Mouse (Mus musculus): Measurements from ENCODE around the gene Qsox1. TPM values are rescaled to one million over a fixed set of nuclear protein-coding genes. Genes with fewer than 3 reads are reported as not detected.
A peak's percentile ranks its signal among the peaks of the same experiment; 100 is the strongest.

The Qsox1 gene
- 31.8 and 40.9 TPM in 2 replicates for polyA plus RNA-seq (2015; fragmentation: Nextera tagmentation; extraction: Ambion mirVana)

DNA sequence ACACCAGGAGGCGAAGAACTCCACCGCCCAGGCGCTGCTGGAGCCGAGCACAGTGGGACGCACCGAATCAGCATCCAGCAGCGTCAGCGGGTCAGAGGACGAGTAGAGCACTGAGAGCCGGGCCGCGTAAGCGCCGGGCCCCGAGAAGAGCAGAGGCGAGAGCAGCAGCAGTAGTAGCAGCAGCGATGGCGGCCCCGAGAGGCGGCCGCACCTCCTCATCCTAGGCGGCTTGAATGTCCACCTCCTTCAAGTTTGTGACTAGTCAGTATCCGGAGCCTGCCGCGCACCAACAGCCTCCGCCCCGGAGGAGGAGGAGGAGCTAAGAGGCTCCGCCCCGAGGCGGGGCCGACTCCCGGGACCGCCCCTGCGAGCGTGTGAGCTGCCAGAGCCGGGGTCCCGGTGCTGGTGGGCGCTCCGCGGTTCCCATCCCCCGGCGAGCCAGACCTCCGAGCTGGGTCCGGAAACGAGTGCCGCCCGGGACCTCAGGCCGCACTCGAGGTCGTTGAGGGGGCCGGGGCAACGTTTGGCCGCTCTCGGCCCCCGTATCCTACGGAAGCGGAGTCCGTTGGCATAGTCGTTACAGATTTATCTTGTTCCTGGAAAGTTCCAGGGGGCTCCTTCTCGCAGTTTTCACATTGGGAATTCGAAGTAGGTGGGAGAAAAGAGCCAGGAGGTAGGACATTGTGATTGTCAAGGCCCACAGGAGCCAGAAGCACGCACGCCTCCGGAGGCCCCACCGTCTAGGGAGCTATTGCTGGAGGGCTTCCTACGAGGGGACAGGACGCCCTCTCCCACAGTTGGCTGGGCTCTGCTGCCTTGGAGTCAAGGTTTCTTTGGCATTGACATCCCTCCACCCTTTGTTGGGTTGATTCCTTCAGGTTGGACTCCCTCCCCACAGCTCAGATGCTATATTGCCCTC, at the start of gene Qsox1:
Qsox1 (minus strand) TSS at position 309 of the 919 bp plus-strand sequence.
- WGBS (ENCODE audit: insufficient replicate concordance) = under 1% methylated on average over 67 of the region's 67 CpGs
- Histone ChIP-seq H3K4me3 (replicated peaks) (peak within 1 kb of the TSS; percentile 79), H3K9me3 (replicated peaks) (no peaks in the 10 kb centered on the region), H3K27me3 (no peaks in the 10 kb centered on the region), H3K36me3 (replicated peaks) (no peaks in the 10 kb centered on the region), H3K4me2 (peak within 1 kb of the TSS; percentile 89), H3K27ac (replicated peaks) (peak within 1 kb of the TSS; percentile 76), H3K4me1 (replicated peaks) (peaks cover 45% of the 10 kb centered on the region), H3K9ac (peak within 1 kb of the TSS; percentile 72)
- ATAC-seq (ENCODE audit: insufficient read depth) = peak; percentile 94

DNA sequence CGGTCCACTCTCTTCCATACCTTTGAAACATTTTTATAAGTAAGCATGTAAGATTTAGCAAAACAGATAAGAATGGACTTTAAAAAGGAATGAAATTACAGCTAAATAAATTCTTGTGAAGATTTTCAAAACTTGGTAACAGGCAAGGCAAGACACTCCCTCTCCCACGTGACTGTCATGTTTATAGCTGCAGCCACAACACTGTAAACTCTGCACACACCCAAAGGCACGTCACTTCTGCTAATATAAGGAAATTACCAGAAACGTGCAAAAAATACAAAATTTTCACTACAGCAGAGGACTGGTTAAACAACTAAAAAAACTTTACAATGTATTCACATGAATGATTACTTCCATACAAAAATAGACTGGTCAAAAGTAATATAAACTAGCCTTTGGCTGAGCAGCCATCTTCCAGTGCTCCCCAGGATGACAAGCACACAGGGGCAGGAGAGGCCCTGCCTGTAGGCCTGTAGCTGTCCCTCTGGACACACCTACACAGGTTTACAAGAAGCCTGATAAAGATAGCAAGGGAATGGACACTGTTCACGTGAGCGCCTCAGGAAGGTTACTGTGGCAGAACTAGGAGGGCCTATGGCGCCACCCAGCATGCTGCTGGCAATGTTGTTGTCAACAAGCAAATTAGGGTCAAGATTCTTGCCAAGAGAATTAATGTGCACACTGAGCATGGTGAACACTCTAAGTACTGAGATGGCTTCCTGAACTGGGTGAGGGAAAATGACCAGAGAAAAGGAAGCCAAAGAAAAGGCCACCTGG, 42.4 kb upstream of the Qsox1 start:
- H3K27me3 ChIP-seq = no peaks in the 10 kb centered on the region
- WGBS (ENCODE audit: insufficient replicate concordance) = 77% methylated on average over 7 of the region's 7 CpGs
- no peak for ATAC-seq (ENCODE audit: insufficient read depth)
- peaks cover 69% of the 10 kb centered on the region for H3K36me3 ChIP-seq (replicated peaks)
- peaks cover 21% of the 10 kb centered on the region for H3K4me1 ChIP-seq (replicated peaks)
- H3K27ac ChIP-seq (replicated peaks) = no peak overlapping the region
- no peak overlapping the region for H3K4me2 ChIP-seq
- no peak overlapping the region for H3K4me3 ChIP-seq (replicated peaks)
- H3K9me3 ChIP-seq (replicated peaks) = no peaks in the 10 kb centered on the region
- no peak overlapping the region for H3K9ac ChIP-seq

DNA sequence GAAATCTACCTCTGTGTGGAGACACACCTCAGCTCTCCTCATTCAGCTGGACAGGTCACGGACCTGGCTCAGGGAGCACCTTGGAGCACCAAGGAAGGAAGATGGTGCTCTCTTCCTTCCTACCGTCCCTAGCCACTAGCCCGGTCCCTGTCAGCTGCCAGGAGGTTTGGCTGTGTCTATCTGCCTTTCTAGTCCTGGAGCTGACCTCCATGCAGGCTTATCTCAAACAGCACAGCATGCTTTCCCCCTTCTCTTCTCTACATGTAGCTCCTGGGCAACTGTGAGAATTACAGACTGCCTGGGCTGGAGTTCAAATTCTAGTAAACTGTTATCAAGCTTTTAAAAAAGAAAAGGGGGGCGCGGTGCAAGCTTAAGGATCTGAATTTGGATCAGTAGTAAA, 40.3 kb upstream of the Qsox1 start:
- Histone ChIP-seq H3K36me3 (replicated peaks) (peaks cover 59% of the 10 kb centered on the region), H3K9ac (no peak overlapping the region), H3K27ac (replicated peaks) (0 out of 2 replicates have a peak overlapping the region, but pooled peaks have one; percentile 3), H3K27me3 (no peaks in the 10 kb centered on the region), H3K4me3 (replicated peaks) (no peak overlapping the region), H3K4me1 (replicated peaks) (peaks cover 21% of the 10 kb centered on the region), H3K9me3 (replicated peaks) (no peaks in the 10 kb centered on the region), H3K4me2 (no peak overlapping the region)
- peak; percentile 56 for ATAC-seq (ENCODE audit: insufficient read depth)
- 47% methylated on average over 5 of the region's 5 CpGs for WGBS (ENCODE audit: insufficient replicate concordance)

DNA sequence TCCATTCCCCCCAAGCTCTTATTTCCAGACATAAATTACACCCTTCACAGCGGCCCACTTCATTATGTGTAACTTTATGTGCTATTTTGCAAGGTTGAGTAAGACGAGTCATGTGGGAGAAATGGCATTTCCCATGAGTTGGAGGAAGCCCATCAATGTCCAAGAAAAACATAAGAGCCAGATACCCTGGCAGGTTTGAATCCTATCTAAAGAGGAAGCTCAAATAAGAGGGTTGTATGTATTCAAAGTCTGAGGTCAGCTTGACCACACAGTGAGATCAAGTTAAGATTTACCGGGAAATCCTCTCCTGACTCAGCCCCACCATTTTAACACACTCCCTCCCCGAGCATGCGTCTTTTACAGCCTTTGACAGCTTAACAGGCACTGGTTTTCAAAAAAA, 31.5 kb upstream of the Qsox1 start:
- Histone ChIP-seq H3K4me2 (no peak overlapping the region), H3K4me1 (replicated peaks) (peaks cover 21% of the 10 kb centered on the region), H3K27me3 (no peaks in the 10 kb centered on the region), H3K9ac (no peak overlapping the region), H3K36me3 (replicated peaks) (peaks cover 34% of the 10 kb centered on the region), H3K4me3 (replicated peaks) (no peak overlapping the region), H3K9me3 (replicated peaks) (no peaks in the 10 kb centered on the region), H3K27ac (replicated peaks) (no peak overlapping the region)
- ATAC-seq (ENCODE audit: insufficient read depth) = no peak
- 68% methylated on average over 5 of the region's 5 CpGs for WGBS (ENCODE audit: insufficient replicate concordance)

DNA sequence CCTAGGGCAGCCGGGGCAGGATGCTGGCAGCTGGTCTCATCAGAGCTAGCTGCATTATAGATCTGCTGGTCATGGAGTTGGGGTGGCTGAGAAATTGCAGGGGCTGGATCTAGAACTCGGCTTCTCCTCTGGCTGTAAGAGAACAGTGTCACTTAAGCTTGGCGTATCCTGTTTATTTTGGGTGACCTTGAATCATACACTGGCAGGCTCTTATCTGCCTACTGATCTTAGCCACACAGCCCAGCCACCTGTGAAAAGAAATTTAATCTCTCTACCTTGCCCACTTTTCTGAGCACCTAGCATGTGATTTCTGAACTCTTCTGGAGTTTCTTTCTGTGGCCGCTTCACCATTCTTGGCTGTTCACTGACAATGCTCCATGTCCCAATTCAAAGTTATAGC, 30.8 kb upstream of the Qsox1 start:
- Histone ChIP-seq H3K4me2 (no peak overlapping the region), H3K36me3 (replicated peaks) (peaks cover 30% of the 10 kb centered on the region), H3K9me3 (replicated peaks) (no peaks in the 10 kb centered on the region), H3K27ac (replicated peaks) (no peak overlapping the region), H3K4me3 (replicated peaks) (no peak overlapping the region), H3K4me1 (replicated peaks) (peaks cover 21% of the 10 kb centered on the region), H3K9ac (no peak overlapping the region), H3K27me3 (no peaks in the 10 kb centered on the region)
- 76% methylated on average over 4 of the region's 4 CpGs for WGBS (ENCODE audit: insufficient replicate concordance)
- ATAC-seq (ENCODE audit: insufficient read depth) = no peak

DNA sequence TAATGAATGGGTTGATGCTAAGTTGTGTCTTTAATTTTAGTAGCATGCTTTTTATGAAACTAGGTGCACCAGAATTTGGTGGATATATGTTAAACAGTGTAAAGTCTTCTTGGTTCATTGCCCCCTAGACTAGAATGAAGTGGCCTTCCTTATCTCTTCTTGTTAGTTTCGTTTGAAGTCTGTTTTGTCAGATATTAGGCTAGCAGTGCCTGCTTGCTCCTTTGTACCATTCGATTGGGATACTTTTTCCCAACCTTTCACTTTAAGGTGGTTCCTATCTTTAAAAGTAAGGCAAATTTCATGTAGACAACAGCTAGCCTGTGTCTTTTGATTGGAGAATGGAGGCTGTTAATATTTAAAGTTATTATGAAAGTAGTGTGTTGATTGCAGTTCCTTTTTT, 23.0 kb upstream of the Qsox1 start:
- Histone ChIP-seq H3K27me3 (no peaks in the 10 kb centered on the region), H3K9me3 (replicated peaks) (no peaks in the 10 kb centered on the region), H3K4me2 (no peak overlapping the region), H3K36me3 (replicated peaks) (peaks cover 5% of the 10 kb centered on the region; the same call in 1 of the 2 replicates), H3K4me1 (replicated peaks) (peaks cover 8% of the 10 kb centered on the region), H3K27ac (replicated peaks) (no peak overlapping the region), H3K9ac (no peak overlapping the region), H3K4me3 (replicated peaks) (no peak overlapping the region)
- ATAC-seq (ENCODE audit: insufficient read depth) = peak; percentile 79
- WGBS (ENCODE audit: insufficient replicate concordance) = 14% methylated on average over 2 of the region's 2 CpGs

DNA sequence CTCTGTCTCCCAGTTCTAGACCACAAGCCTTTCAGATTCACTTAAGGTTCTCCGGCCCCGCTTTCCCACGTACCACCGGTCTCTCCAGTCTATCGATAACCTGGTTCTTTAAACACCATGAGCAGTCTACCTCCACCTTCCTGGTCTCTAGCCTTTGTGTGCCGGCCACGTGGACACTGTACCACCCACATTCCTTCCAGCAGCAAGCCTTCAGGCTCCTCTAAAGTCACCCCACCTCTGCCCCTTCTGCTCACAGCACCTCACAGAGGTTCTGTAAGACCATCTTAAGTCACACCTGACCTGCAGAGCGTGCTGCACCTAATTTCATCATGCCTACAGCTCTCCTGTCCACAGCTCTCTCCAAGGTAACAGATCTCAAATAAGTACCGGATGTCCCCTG, 20.9 kb upstream of the Qsox1 start:
- ATAC-seq (ENCODE audit: insufficient read depth) = no peak
- no peaks in the 10 kb centered on the region for H3K27me3 ChIP-seq
- peaks cover 8% of the 10 kb centered on the region for H3K4me1 ChIP-seq (replicated peaks)
- H3K9me3 ChIP-seq (replicated peaks) = no peaks in the 10 kb centered on the region
- 84% methylated on average over 9 of the region's 9 CpGs for WGBS (ENCODE audit: insufficient replicate concordance)
- peaks cover 5% of the 10 kb centered on the region; the same call in 1 of the 2 replicates for H3K36me3 ChIP-seq (replicated peaks)
- H3K4me2 ChIP-seq = no peak overlapping the region
- no peak overlapping the region for H3K27ac ChIP-seq (replicated peaks)
- no peak overlapping the region for H3K4me3 ChIP-seq (replicated peaks)
- H3K9ac ChIP-seq = no peak overlapping the region

DNA sequence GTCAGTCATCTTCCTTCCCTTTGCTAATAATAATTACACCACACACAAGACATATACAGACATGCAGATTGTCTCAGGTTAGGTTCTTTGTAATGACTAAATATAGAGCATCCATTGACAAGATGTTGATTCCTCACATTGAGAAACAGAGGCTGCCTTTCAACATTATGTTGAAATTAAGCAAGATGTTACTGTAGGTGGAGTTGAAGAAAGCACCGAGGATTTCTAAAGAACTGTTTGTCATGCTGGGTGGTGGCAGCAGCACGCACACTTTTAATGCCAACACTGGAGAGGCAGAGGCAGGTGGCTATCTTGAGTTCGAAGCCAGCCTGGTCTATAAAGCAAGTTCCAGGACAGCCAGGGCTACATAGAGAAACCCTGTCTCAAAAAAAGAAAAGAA, 19.3 kb upstream of the Qsox1 start:
- Histone ChIP-seq H3K4me3 (replicated peaks) (no peak overlapping the region), H3K36me3 (replicated peaks) (no peaks in the 10 kb centered on the region), H3K27me3 (no peaks in the 10 kb centered on the region), H3K9me3 (replicated peaks) (no peaks in the 10 kb centered on the region), H3K4me1 (replicated peaks) (peaks cover 21% of the 10 kb centered on the region), H3K27ac (replicated peaks) (no peak overlapping the region), H3K9ac (no peak overlapping the region), H3K4me2 (no peak overlapping the region)
- WGBS (ENCODE audit: insufficient replicate concordance) = 73% methylated on average over 3 of the region's 3 CpGs
- no peak for ATAC-seq (ENCODE audit: insufficient read depth)

DNA sequence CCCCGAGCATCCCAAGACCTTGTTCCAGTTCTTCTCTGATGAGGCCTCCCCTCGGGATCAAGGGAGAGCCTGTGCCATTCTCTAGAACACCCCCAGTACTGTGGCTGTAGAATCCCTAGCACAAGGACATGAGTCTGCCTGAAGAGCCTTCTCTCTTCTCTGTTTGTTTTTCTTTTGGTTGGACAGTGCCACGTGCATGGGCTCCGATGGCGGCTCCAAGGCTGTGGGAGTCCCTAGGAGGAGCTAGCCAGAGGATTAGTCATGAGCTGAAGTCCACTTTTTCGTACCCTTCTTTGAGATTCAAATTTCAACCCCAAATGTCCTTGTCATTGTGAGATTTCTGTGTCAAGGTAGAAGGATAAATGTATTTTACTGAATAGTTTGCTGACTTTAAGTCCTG, 18.2 kb upstream of the Qsox1 start:
- Histone ChIP-seq H3K9ac (no peak overlapping the region), H3K36me3 (replicated peaks) (no peaks in the 10 kb centered on the region), H3K4me1 (replicated peaks) (peaks cover 23% of the 10 kb centered on the region), H3K4me3 (replicated peaks) (no peak overlapping the region), H3K4me2 (no peak overlapping the region), H3K27me3 (no peaks in the 10 kb centered on the region), H3K9me3 (replicated peaks) (no peaks in the 10 kb centered on the region), H3K27ac (replicated peaks) (no peak overlapping the region)
- WGBS (ENCODE audit: insufficient replicate concordance) = 63% methylated on average over 6 of the region's 6 CpGs
- no peak for ATAC-seq (ENCODE audit: insufficient read depth)

DNA sequence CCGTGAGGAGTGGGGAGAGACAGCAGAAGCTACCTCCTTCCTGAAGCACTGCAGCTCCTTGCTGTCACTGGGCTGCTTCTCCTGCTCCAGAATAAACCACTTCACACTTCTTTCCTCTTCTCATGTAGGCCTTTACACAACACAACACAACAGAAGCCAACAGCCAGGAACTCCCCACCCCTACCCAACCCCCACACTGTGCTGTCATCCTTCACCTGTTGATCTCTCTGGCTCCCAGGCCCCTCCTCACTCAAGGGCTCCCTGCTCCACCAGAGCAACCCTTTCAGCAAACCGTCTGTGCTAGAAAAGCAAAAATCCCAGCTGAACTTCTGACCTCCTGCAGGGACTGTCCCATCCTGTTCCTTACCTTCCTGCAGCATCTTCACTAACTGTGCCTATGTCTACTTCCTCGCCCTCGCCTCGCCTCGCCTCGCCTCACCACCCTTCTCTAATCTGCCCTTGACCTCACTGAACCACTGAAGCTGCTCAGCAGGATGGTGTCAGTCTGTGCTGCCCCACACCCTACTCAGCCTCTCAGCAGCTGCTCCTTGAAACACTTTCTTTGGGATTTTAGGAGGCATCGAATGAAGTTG, 15.1 kb upstream of the Qsox1 start:
- peak; percentile 25; the same call in 1 of the 2 replicates for ATAC-seq (ENCODE audit: insufficient read depth)
- no peak overlapping the region for H3K27ac ChIP-seq (replicated peaks)
- 46% methylated on average over 8 of the region's 8 CpGs for WGBS (ENCODE audit: insufficient replicate concordance)

More for the DNA sequence above, 15.1 kb upstream of the Qsox1 start:
- H3K9ac ChIP-seq = no peak overlapping the region
- no peaks in the 10 kb centered on the region for H3K9me3 ChIP-seq (replicated peaks)
- no peaks in the 10 kb centered on the region for H3K27me3 ChIP-seq
- no peak overlapping the region for H3K4me3 ChIP-seq (replicated peaks)
- no peaks in the 10 kb centered on the region for H3K36me3 ChIP-seq (replicated peaks)
- H3K4me1 ChIP-seq (replicated peaks) = peaks cover 20% of the 10 kb centered on the region
- no peak overlapping the region for H3K4me2 ChIP-seq
